Mouse (Mus musculus) left cerebral cortex, postnatal 36 days (tissue): ENCODE measurements around the gene Prdx1. TPM values are rescaled to one million over a fixed set of nuclear protein-coding genes. Genes with fewer than 3 reads are reported as not detected.
A peak's percentile ranks its signal among the peaks of the same experiment; 100 is the strongest.
"Not testable (repeated sequence)": the region's sequence is repeated elsewhere in the genome, so short reads cannot be mapped to it uniquely, and the experiment has no call there.

ENCODE experiments used
- DNase-seq, 2 experiments: peaks; one replicate each; pipeline ENCODE4 v3.0.0; 2021 to 2022; ENCODE audit warnings: low spot score in 2 of 2, mixed read lengths in 1 of 2
- intact Hi-C: fragments of 180-260 bp; cut with DNase I; formaldehyde crosslinking; loops from one replicate; pipeline ENCODE4 v1.15.1; 2025
- total RNA-seq, 2 experiments: library from RNA; stranded (reverse); gene quantifications; 2 replicates each; pipeline ENCODE4 v1.2.3; 2021

Prdx1 gene
- 100 to 1,000 TPM; 135 to 160 TPM for total RNA-seq

GRCm38 (mm10) chr4:116685402-116686061, at the start of gene Prdx1:
Prdx1 (plus strand) TSS chr4:116685544.
- intact Hi-C loops, result loop anchor here (2.0 kb wide), 1 partner anchor 35 kb away; the partner anchor contains the start of gene Akr1a1
- peak; percentile 89 to 90 for DNase-seq

- no peak for DNase-seq
These were observed 46.5 kb upstream of the Prdx1 start for GRCm38 (mm10) chr4:116638821-116639220.

GRCm38 (mm10) chr4:116642071-116642470, 43.3 kb upstream of the Prdx1 start:
- no peak for DNase-seq
- intact Hi-C loops, result loop anchor here (5.0 kb wide), 1 partner anchor 65 kb away; the partner anchor contains the start of genes Ccdc163 and Mmachc

More at GRCm38 (mm10) chr4:116638821-116639220, 46.5 kb upstream of the Prdx1 start:
- intact Hi-C loops, result no loop called here

- no peak for DNase-seq
- intact Hi-C loops, result loop anchor here (5.0 kb wide), 1 partner anchor 63 kb away; the partner anchor contains the start of genes Ccdc163 and Mmachc
These were observed 41.0 kb upstream of the Prdx1 start for GRCm38 (mm10) chr4:116644326-116644725.

- intact Hi-C loops, result no loop called here
- no peak for DNase-seq
These were observed 39.7 kb upstream of the Prdx1 start for GRCm38 (mm10) chr4:116645624-116646023.

- DNase-seq, result no peak
- intact Hi-C loops, result no loop called here
These were observed 35.9 kb upstream of the Prdx1 start for GRCm38 (mm10) chr4:116649411-116649810.

- intact Hi-C loops, result loop anchor here (2.0 kb wide), 1 partner anchor 36 kb away; no protein-coding TSS in a partner anchor
These were observed 35.0 kb upstream of the Prdx1 start for GRCm38 (mm10) chr4:116650365-116650764.

GRCm38 (mm10) chr4:116650924-116651796, 34.2 kb upstream of the Prdx1 start, which contains the start of gene Akr1a1:
Akr1a1 (minus strand) TSS chr4:116651680.
- intact Hi-C loops, result loop anchor here (2.0 kb wide), 1 partner anchor 36 kb away; no protein-coding TSS in a partner anchor
- peak; percentile 94 for DNase-seq

More at GRCm38 (mm10) chr4:116650365-116650764, 35.0 kb upstream of the Prdx1 start:
- DNase-seq, result no peak

- intact Hi-C loops, result loop anchor here (2.0 kb wide), 1 partner anchor 35 kb away; no protein-coding TSS in a partner anchor
- no peak for DNase-seq
These were observed 33.6 kb upstream of the Prdx1 start for GRCm38 (mm10) chr4:116651797-116652135.

GRCm38 (mm10) chr4:116653228-116653627, 32.1 kb upstream of the Prdx1 start:
- DNase-seq, result no peak
- intact Hi-C loops, result no loop called here

GRCm38 (mm10) chr4:116655100-116655499, 30.2 kb upstream of the Prdx1 start:
- DNase-seq, result no peak
- intact Hi-C loops, result no loop called here

- no peak for DNase-seq
- intact Hi-C loops, result no loop called here
These were observed 29.7 kb upstream of the Prdx1 start for GRCm38 (mm10) chr4:116655658-116656057.

- intact Hi-C loops, result no loop called here
- DNase-seq, result no peak
These were observed 27.4 kb upstream of the Prdx1 start for GRCm38 (mm10) chr4:116657971-116658370.

GRCm38 (mm10) chr4:116659474-116659873, 25.9 kb upstream of the Prdx1 start:
- DNase-seq, result no peak
- intact Hi-C loops, result no loop called here

GRCm38 (mm10) chr4:116659916-116660315, 25.4 kb upstream of the Prdx1 start:
- DNase-seq, intact Hi-C loops: not testable (repeated sequence)

- no peak for DNase-seq
- intact Hi-C loops, result no loop called here
These were observed 24.5 kb upstream of the Prdx1 start for GRCm38 (mm10) chr4:116660829-116661228.

- intact Hi-C loops, result no loop called here
These were observed 23.3 kb upstream of the Prdx1 start for GRCm38 (mm10) chr4:116661998-116662397.

GRCm38 (mm10) chr4:116666625-116667024, 18.7 kb upstream of the Prdx1 start:
- intact Hi-C loops, result no loop called here
- DNase-seq, result no peak

More at GRCm38 (mm10) chr4:116661998-116662397, 23.3 kb upstream of the Prdx1 start:
- no peak for DNase-seq

- no peak for DNase-seq
- intact Hi-C loops, result no loop called here
These were observed 17.2 kb upstream of the Prdx1 start for GRCm38 (mm10) chr4:116668145-116668544.

- intact Hi-C loops, result no loop called here
- no peak for DNase-seq
These were observed 16.1 kb upstream of the Prdx1 start for GRCm38 (mm10) chr4:116669291-116669690.
